Mouse (Mus musculus) left cerebral cortex, postnatal 25 days (tissue): Measurements from ENCODE around the gene Oas3. TPM values are rescaled to one million over a fixed set of nuclear protein-coding genes. Genes with fewer than 3 reads are reported as not detected.
A peak's percentile ranks its signal among the peaks of the same experiment; 100 is the strongest.
"Not testable (repeated sequence)": the region's sequence is repeated elsewhere in the genome, so short reads cannot be mapped to it uniquely, and the experiment has no call there.

Source experiments
- DNase-seq, 2 experiments: peaks; one replicate each; pipeline ENCODE4 v3.0.0; 2022; ENCODE audit warnings: low spot score in 2 of 2, mixed read lengths in 1 of 2
- intact Hi-C: fragments of 180-260 bp; cut with DNase I; formaldehyde crosslinking; loops from one replicate; pipeline ENCODE4 v1.15.1; 2025
- total RNA-seq, 2 experiments: library from RNA; stranded (reverse); gene quantifications; 2 replicates each; pipeline ENCODE4 v1.2.3; 2021

Oas3 gene
- total RNA-seq = not detected

DNA sequence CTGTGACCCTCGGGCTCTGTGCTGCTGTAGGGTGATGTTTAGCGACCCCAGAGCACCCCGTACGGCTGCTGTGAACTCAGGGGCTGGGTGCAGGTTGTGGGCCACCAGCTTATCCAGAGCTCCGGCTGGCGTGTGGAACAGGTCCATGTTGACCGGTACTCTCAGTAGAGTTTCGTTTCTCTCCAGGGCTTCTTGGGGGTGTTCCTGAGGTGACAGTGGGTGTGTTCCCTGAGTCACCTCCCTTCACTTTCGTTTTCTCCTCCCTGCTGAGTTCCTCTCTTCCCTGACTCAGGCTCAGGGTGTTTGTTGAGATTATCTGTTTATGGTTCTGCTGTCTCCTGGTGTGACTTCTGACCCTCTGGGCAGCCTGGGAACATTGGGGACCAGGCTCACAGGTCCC, at the start of gene Oas3:
TSS of gene Oas3 (minus strand) at position 184 of the 400 bp plus-strand sequence.
- intact Hi-C loops = no loop called here
- no peak for DNase-seq

DNA sequence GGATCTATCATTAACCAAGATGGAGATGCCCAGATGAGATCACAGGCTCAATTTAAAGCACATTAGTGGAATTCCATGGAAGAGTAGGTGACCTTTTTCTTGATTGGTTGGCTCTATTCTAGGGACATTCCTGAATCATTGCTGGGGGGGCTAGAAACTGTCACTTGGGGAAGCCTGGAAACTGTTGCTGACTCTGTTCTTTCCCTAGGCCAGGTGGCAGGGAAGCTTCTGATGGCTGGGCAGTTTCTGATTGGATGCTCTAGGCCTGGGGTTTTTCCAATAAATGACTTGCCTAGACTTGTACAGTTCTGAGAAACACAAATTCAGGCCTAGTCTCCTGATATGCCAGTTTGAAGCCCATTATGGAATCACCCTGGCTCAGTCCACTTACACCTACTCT, 41.5 kb upstream of the Oas3 start:
- intact Hi-C loops = loop anchor here (5.0 to 10.0 kb wide), 2 partner anchors 113 to 356 kb away; no protein-coding TSS in a partner anchor
- DNase-seq = no peak

GRCm38 (mm10) chr5:120815949-120816348, 38.5 kb upstream of the Oas3 start:
- intact Hi-C loops = loop anchor here (5.0 to 10.0 kb wide), 2 partner anchors 116 to 359 kb away; no protein-coding TSS in a partner anchor

DNA sequence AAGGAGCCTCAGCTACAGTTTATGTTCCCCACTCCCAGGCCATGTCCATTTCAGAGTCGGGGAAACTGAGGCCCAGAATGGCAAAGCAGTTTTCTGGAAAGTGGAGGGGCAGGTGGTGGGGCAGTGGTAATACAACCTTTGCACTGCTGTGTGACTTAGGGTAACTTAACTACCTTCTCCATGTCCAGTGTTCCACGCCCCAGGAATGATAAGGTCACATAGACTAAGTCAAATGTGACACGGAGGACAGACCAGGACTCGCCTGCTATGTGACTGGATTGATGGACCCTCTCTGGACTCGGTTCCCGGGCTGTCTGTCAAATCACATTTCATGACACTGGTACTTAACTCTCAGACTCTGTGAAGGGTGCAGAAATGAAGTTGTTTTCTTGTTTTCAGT, 35.6 kb upstream of the Oas3 start:
- intact Hi-C loops = loop anchor here (10.0 kb wide), 1 partner anchor 362 kb away; no protein-coding TSS in a partner anchor

More at GRCm38 (mm10) chr5:120815949-120816348, 38.5 kb upstream of the Oas3 start:
- no peak for DNase-seq

DNA sequence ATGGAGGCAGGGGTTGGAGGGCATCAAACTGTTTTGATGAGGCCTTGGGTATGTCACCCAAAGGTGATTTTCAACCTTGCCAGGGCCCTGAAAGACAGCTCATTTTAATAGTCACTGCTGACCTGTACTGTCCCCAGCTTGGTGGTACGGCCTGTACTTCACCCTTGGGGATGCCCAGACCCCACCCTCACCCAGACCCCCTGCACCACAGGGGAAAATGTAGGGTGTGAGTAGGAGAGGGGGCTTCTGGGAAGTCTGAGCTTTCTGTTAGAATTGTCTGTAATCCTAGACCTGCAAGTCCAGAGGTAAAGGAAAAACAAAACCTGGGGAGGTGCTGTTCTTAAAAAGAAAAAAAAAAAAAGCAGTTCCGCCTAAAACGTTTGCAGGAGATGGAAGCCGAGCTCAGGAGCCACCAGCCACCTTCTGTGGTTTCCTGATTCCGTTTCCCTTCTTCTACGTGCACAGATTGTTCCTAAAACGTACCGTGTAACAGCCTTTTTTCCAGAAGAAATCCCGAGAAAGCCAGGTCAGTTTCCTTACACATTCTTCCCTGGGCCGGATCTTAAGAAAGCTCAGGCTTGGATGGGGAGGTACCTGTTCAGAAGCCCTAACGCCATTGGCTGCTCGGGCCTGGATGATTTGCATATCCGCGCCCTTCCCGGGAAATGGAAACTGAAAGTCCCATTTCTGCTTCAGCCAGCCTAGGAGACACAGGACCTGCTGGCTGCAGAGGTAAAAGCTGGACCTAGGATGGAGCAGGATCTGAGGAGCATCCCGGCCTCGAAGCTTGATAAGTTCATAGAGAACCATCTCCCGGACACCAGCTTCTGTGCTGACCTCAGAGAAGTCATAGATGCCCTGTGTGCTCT, 34.7 kb upstream of the Oas3 start, which contains the start of gene Oas1c:
TSS of gene Oas1c (minus strand) at position 564 of the 869 bp plus-strand sequence.
- peak; percentile 78 to 88 for DNase-seq
- intact Hi-C loops = loop anchor here (10.0 kb wide), 1 partner anchor 363 kb away; no protein-coding TSS in a partner anchor

More for the DNA sequence above, 35.6 kb upstream of the Oas3 start:
- DNase-seq = no peak

- intact Hi-C loops = no loop called here
- no peak for DNase-seq
Observed at GRCm38 (mm10) chr5:120809171-120809570, 31.7 kb upstream of the Oas3 start.

DNA sequence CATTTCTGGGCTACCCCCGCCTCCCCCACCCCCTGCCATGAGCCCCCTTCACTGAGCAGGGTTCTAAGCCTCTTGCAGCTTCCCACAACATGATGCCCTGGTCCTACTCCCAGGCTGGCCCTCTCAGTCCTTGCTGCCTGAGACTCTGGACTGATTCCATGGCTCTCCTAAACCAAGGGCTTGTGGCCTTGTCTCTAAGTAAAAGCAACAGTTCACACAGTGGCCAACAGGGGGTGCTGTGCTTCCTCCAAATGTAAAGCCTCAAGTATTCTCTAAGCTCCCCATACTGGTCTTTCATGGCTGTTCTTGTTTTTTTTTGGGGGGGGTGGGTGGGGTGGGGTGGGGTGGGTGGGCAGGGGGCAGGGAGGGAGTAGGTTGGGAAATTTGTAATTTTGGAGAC, 29.0 kb upstream of the Oas3 start:
- intact Hi-C loops = no loop called here
- DNase-seq = peak in 1 of 2 experiments; percentile 50

DNA sequence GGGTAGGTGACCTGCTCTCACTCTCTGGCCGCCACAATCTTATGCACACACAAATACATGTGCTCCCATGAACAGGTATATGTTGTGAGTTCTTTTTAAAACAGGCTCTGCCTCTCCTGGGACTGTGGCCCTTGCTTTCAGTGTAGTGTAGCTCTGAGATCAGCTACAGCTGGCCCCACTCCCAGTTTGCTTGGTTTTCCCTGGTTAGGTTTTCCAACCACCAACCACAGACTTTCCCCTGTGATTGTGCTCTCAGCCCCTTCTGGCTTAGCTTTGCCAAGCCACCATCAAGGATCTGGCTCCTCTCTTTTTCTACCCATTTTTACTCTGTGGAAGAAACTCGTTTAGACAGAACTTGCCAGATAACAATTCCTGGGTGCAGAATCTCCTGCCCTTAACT, 26.1 kb upstream of the Oas3 start:
- intact Hi-C loops = no loop called here
- no peak for DNase-seq

GRCm38 (mm10) chr5:120798943-120799342, 21.5 kb upstream of the Oas3 start:
- intact Hi-C loops, DNase-seq: not testable (repeated sequence)

- intact Hi-C loops, DNase-seq: not testable (repeated sequence)
Observed at GRCm38 (mm10) chr5:120798147-120798546, 20.7 kb upstream of the Oas3 start.

- DNase-seq, intact Hi-C loops: not testable (repeated sequence)
Observed at GRCm38 (mm10) chr5:120795480-120796034, 18.1 kb upstream of the Oas3 start, which contains the start of gene Oas1e. Gene Oas1e (minus strand): TSS chr5:120795530.

DNA sequence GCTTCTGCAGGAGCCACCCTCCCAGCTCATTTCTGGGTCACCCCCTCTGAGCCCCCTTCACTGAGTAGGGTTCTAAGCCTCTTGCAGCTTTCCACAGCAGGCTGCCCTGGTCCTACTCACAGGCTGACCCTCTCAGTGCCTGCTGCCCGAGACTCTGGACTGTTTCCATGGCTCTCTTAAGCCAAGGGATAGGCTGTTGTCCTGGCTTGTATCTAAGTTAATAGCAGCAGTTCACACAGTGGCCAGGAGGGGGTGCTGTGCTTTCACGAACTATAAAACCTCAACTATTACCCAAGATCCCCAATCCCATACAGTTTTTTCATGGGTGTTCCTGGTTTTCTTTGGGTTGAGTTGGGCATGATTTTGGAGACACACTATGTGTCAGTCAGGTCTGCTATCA, 15.6 kb upstream of the Oas3 start:
- intact Hi-C loops = no loop called here
- peak; percentile 35 to 55 for DNase-seq

- intact Hi-C loops = no loop called here
- no peak for DNase-seq
Observed at GRCm38 (mm10) chr5:120787042-120787441, 9.6 kb upstream of the Oas3 start.

DNA sequence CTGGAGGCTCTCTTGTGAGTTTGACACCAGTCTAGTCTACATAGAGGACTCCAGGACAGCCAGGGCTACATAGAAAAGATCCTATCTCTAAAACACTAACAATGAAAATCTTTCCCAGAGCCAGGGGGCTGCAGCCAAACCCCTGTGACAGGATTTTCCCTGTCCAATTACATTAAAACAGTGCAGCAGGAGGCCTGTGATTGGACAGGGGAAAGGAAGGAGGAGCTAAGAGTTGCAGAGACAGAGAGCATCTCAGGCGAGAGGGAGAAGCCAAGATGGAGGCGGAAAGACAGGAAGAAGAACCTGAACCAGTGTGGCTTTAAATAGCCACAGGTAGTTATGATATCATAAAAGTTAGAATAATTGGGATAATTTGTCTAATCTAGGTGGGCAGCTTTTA, 5.0 kb upstream of the Oas3 start:
- no peak for DNase-seq
- intact Hi-C loops = no loop called here

DNA sequence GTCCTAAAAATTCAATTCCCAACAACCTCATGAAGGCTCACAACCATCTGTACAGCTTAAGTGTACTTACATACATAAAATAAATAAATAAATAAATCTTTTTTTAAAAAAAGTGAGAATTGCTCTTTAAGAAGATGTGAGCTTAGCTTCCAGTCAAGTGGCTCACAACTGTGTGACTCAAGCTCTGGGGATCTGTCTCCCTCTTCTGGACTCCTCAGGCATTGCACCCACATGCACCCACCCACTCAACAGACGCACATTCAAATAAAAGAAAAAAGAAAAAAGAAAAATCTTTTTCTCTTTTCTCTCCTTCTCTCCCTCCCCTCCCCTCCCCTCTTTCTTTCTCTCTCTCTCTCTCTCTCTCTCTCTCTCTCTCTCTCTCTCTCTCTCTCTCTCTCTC, 4.2 kb upstream of the Oas3 start:
- intact Hi-C loops = no loop called here

GRCm38 (mm10) chr5:120779922-120780321, 2.5 kb upstream of the Oas3 start:
- peak; percentile 16 to 36 for DNase-seq
- intact Hi-C loops = no loop called here

More for the DNA sequence above, 4.2 kb upstream of the Oas3 start:
- DNase-seq = no peak

GRCm38 (mm10) chr5:120778941-120779340, 1.5 kb upstream of the Oas3 start:
- DNase-seq = no peak
- intact Hi-C loops = no loop called here

DNA sequence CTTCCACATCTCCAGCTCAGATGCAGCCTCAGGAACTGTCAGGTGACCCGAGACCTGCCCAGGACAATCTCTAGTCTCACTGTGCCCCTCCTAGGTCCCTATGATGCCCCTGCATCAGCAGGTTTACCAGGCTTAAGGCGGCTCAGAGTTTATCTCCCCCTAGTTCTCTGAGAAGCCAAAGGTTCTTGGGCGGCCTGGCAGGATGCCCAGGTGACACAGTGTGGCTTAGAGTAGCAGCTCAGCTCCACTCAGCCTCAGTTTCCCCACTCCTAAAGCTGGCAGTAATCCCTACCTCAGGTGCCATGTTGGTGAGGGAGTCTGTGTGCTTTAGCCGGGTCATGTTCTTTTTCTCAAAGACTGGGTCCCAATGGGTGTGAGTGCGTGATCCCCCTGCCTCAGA, 660 bp downstream of the Oas3 start:
- intact Hi-C loops = no loop called here

GRCm38 (mm10) chr5:120775287-120775985, 2.0 kb downstream of the Oas3 start:
- intact Hi-C loops = no loop called here
- no peak for DNase-seq

More for the DNA sequence above, 660 bp downstream of the Oas3 start:
- no peak for DNase-seq

DNA sequence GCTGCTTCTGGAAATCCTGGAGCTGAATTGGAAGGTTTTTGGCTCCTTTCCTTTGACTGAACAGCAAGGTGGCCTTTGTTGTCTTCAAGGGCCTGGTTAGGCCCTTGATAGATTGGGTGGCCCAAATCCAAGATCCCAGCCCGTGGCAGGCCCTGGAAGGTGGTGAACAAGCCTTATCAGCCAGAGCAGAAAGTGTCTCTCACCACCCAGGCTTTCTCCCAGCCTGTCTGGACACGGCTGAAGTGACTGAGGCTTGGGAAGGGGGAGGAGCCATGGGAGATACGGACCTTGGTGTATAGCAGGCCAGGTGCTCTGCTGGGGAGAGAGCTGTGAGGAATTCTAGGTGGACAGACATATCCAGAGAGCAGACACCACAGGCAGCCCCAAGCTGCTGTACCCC, 8.1 kb downstream of the Oas3 start:
- no peak for DNase-seq
- intact Hi-C loops = no loop called here
